Mouse (Mus musculus) testis, adult 2 months (tissue): ENCODE results near the gene 2200002D01Rik.

Source experiments
- CTCF ChIP-seq: fragments of 200-500 bp; IDR thresholded peaks from 2 replicates; pipeline ENCODE4 v1.5.1; 2012; ENCODE audit warnings: low read depth, mild to moderate bottlenecking, inconsistent platforms, low read length, moderate library complexity; ENCODE audit not compliant: control insufficient read depth, insufficient read depth, insufficient replicate concordance
- POLR2A ChIP-seq: fragments of 200-500 bp; IDR thresholded peaks from 2 replicates; pipeline ENCODE4 v1.6.1; 2012; ENCODE audit warnings: low read depth, mild to moderate bottlenecking, inconsistent platforms, low read length, moderate library complexity; ENCODE audit not compliant: control insufficient read depth

DNA sequence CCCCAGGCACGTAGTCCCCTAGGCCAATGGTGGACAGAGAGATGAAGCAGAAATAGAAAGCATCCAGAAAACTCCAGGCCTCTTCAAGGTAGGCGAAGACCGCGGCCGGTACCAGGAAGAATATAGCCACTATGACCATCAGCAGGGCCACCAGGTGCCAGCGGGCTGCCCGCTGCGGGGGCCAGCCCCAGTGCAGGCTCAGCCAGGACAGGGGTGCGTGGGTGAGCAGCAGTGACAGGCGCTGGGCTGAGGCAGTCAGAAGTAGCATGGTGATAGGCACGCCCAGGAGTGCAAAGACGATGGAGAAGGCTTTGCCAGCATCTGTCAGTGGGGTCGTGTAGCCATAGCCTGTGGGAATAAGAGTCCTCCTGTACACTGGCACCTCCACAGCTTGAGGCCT, 22.7 kb downstream of the 2200002D01Rik start:
- TF ChIP-seq CTCF, result no peak
- TF ChIP-seq POLR2A, result no peak
